Mouse (Mus musculus) adipose tissue, adult 10 weeks (tissue): ENCODE measurements around the gene Mdh1. TPM values are rescaled to one million over a fixed set of nuclear protein-coding genes. Genes with fewer than 3 reads are reported as not detected.

Experiments used
- polyA plus RNA-seq: library from polyadenylated mRNA; stranded (reverse); fragments of 350-450 nt; fragmentation: Illumina TruSeq; extraction: RNeasy Lipid Tissue Mini Kit (QIAGEN cat#74804); gene quantifications from one replicate; pipeline ENCODE4 v1.2.3, GENCODE M21; 2014; ENCODE audit warnings: low read depth, low replicate concordance

The Mdh1 gene
- polyA plus RNA-seq: 422 TPM

DNA sequence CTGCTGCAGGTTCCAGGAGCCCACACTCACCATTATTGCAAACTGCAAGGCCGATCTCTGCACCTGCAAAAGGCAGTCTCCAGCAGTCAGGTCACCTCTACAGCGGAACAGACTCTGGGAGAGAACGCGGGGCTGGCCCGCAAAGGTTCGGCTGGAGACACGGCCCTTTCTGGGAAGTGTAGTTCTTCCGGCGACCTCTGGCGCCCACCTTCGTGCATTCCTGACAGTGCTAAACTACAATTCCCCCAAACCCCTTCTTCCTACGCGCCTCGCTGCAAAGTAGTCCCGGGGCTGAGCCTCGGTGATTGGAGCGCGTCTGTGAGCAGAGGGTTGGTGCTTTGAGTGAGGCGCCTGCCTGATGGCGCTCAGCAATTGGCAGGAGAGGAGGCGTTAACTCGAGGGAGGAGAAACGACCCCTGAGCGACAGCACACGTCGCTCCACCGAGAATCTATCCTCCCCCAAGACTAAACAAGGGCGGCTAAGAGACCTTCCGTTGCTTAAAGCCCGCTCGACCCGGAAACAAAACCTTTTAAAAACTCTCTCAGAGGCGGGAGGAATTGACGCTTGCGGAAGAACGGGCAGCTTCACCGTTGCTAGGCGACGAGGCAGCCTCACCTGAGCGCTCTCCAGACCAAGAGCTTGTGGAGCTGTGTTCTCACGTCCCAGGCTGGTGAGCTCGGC lies at the start of gene Mdh1, which contains the start of gene Wdpcp:
Gene Mdh1 (minus strand): TSS at position 668 of the 682 bp plus-strand sequence.
Gene Wdpcp (plus strand): TSS at position 536 of the 682 bp plus-strand sequence.

Other genes starting within 250 kb of the Mdh1 start
- gene Ugp2, start 201.2 kb downstream of the Mdh1 start, polyA plus RNA-seq: 72.6 TPM
- gene Wdpcp, start 132 bp downstream of the Mdh1 start, polyA plus RNA-seq: 8.1 TPM